Mouse (Mus musculus): ENCODE data around the gene Plgrkt.

Gene Plgrkt

DNA sequence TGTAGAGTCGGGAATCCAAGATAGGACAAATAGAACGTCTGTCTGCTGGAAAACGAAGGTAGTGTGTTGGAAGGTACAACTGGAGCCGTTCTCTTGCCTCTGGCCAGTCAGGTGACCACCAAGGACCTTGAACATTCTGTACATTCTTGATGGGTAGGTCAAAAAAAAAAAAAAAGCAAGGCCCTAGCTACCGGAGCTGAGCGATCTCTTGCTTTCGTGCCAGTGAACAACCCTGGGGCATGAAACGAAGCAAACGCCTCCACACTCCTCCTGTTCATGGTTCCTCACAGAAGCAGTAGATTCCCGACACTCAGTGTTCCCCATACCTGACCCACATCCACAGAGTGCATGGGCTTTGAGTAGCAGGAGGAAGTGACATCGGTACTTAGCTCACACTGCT is 10.9 kb downstream of the Plgrkt start:
- no peak for DNase-seq (ENCODE audit: extremely low spot score, low spot score)

DNA sequence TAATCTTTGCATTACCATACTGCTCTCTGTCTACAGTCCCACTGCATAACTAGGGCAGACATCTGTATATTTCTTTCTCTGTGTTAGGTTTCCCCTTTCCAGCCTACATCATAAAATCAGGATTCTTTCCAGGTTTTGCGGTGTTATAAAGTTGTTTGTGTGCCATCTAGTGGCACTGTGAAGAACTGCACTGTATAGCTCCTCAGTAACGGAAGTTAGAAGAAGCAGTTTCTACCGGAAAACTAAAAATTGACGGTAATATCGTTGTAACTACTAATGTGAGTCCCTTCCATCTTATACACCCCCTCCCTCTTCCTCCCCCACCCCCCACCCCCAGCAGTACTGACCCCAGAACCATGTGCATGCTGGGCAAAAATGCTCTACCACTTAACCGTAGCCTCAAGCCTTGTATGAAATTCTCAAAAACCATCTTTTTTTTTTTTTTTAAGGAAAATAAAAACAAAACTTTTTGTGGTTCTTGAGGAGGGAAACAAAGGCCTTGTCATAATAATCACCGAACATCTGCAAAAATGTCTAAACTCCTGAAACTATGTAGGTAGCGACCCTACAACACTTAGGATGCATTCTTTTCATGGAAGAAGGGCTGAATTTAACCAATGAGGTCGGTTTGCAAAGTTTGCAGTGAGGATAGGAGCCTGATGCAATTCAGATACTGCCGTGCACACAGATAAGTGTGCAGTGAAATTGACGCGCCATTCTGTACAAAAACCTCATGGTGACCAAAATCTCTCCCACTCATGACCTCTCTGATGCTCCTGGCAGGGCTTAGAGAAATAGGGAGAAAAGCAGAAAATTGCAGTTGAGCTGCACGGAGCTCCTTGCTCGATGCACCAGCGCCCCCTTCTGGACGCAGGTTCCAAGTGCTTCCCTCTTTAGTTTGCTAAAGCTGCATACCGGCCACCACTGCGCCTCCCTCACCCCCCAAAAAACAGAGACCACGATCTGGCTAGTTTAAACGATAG is 12.0 kb downstream of the Plgrkt start:
- DNase-seq (ENCODE audit: extremely low spot score, low spot score): peak; percentile 90

DNA sequence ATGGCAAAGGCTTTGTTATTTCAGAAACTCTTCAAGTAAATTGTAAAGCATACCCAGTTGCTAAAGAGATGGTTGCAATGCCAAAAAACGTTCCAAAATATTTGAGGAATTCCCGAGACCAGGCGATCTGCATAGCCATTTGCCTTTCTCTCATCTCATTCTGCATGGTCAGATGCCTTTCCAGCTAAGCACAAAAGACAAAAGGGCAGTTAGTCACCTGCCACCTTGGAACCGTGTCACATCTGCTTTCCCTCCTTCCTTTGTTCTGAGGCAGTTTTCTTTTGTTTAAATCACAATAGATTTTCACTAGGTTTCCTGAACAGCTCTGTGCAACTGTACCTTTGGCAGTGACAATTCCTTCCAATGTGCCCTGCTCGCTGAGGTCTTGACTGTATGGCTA is 16.2 kb downstream of the Plgrkt start:
- no peak for DNase-seq (ENCODE audit: extremely low spot score, low spot score)

DNA sequence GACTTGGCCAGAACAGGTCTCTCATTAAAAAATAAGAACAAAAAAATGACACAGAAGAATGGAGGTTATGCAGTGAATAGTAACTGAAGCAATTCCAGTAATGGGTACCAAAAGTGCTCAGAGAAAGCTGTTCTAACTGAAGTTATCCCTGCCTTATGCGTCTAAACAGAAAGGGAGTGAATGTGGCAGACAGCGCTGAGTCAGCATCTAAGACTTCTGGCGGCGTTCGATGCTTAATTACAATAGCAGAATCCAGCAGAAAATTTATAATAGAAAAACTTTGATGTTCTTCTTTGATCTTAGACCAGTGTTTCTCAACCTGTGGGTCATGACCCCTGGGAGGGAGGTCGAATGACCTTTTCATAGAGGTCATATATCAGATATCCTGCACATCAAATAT is 21.6 kb downstream of the Plgrkt start:
- no peak for DNase-seq (ENCODE audit: extremely low spot score, low spot score)

DNA sequence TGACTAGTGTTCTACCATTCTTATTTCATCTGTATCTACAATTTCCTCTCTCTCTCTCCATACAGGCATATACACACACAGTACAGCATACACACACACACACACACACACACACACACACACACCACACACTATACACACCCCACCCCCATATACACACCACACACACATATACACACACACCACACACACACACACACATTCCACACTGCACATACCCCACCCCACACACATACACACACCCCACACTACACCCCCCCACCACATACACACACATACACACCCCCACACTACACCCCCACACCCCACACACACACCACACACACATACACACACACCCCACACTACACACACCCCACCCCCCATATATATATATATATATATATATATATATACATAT is 22.3 kb downstream of the Plgrkt start:
- DNase-seq (ENCODE audit: extremely low spot score, low spot score): no peak

DNA sequence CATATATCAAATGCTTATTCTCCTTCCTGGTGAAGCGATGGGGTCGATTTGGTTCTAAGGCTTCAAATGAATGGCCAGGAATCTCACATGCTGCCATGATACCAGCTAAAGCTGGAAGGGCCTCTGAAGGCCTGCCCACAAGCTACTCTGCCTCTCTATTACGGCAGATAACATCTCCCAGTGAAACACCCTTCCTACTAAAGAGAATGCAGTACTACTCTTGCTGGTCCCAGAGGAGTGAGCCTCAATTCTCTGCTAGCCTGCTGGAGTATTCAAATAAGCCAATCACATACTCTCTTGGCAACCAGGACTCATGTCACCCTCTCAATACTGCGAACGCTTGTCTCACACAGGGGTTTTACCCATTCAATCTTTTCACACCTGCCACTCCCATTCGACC is 24.9 kb downstream of the Plgrkt start:
- no peak for DNase-seq (ENCODE audit: extremely low spot score, low spot score)

DNA sequence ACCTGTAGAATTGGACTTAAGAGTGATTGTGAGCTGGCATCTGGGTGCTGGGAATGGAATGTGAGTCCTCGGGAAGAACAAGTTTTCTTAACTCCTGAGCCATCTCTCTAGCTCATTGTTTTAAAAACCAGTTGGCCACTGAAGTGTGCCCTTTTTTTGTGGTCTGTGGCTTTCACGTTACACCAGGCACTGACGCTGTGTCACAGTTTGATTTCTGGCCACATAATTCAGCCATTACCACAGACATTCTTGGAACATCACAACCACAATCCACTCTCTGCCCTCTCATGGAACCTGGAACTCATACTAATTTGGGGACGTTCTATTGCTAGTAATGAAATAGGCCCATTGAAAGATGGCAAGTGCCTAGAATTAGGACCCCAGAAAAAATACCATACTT is 26.2 kb downstream of the Plgrkt start:
- DNase-seq (ENCODE audit: extremely low spot score, low spot score): no peak

DNA sequence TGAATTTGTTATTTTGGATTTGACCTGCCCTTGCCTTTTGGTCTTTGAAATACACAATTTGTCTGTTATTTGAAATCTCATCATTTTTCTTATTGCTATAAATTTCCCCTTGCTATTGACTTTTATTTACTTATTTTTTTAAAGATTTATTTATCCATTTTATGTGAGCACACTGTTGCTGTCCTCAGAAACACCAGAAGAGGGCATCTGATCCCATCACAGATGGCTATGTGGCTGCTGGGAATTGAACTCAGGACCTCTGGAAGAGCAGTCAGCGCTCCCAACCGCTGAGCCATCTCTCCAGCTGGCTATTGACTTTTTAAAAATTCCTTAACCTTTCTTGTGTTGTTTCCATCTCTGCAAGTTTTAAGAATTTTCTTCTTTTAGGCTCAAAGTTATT is 30.6 kb downstream of the Plgrkt start:
- DNase-seq (ENCODE audit: extremely low spot score, low spot score): no peak

DNA sequence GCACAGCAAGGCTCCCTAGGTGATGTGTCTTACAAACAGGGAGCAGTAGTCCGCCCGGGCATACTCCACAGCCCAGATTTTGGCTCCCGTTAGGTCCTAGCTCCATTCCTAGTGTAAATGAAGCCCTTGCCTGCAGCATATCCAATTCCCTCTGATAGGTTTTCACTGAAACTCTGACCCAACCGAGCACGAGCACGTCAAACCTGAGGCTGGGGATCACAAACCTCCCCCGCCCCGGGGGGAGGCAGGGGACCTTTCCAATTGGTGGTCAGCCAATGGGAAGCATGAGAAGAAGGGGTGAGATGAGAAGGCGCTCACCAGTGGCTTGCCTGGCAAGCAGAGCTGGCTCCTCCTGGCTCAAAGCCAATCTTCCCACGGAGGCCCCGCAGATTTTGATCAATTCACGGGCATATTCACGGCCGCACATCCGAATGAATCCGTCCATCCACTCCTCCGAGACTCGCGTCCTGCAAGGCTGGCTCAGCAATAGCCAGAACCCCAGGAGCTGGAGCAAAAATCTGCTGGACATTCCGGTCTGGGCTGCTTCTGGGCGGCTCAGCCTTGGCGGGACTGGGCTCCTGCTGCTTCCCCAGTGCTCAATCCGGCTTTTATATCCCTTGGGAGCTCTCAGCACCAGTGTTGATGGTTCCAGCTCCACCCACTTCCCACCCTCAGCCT is 33.0 kb downstream of the Plgrkt start, which contains the start of gene Rln1:
Gene Rln1, minus strand, starts transcription at position 603 of the 678 bp plus-strand sequence.
- DNase-seq (ENCODE audit: extremely low spot score, low spot score): peak; percentile 59

DNA sequence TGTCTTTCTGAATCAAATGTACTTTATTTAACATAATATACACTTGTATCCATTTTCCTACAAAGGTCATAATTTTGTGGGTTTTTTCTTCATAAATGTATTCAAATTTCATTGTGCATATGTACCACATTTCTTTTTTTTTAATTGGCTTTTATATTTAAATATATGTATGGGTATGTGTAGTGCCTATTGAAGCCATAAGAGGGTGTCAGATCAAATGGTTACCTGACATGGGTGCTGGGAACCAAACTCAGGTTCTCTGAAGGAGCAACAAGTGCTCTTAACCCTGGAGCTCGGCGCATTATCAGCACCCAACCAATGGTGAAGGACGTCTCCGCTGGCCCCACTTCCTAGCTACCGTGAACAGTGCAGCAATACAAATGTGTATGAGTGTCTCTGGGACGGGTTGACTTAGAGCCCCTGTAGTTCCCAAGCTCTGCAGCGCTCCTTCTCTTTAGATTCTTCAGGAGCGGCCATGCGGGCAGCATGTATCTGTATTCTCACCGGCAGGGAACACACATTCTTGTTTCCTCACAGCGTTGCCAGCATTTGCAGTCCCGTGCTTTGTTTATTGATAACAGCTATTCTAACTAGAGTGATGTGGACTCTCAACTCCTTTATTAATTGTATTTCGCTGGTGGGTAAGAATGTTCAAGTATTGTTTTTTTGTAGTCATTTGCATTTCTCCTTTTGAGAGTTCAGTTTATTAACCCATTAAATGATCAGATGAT is 40.2 kb downstream of the Plgrkt start:
- no peak for DNase-seq (ENCODE audit: extremely low spot score, low spot score)

DNA sequence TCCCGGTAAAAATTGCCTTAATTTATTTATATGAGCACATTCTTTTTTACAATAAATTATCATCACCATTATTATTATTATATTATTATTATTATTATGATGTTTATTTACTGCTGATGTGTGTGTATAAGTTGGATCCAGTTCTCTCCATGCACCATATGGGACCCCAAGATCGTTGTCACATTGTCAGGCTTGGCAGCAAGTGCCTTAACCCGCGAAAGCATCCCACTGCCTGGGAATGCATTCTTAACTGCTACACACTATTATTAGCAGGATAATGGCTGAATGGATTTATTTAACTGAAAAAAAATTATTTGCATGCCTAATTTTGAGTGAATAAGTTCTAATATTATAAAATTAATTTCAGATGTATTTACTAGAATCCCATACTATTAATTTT is 40.8 kb downstream of the Plgrkt start:
- no peak for DNase-seq (ENCODE audit: extremely low spot score, low spot score)

DNA sequence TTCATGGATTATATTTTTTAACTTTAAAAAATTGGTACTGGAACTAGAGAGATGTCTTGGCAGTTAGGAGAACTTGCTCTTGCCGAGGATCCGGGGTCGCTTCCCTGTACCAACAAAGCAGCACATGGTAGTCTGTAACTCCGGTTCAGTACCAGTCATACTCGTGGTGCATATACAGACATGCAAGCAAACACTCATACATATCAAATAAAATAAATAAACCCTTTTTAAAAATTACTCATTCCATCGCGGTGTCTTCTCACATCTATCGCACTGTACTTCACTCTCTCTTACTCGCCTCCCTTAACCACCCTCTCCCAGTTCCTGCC is 41.4 kb downstream of the Plgrkt start:
- DNase-seq (ENCODE audit: extremely low spot score, low spot score): no peak

DNA sequence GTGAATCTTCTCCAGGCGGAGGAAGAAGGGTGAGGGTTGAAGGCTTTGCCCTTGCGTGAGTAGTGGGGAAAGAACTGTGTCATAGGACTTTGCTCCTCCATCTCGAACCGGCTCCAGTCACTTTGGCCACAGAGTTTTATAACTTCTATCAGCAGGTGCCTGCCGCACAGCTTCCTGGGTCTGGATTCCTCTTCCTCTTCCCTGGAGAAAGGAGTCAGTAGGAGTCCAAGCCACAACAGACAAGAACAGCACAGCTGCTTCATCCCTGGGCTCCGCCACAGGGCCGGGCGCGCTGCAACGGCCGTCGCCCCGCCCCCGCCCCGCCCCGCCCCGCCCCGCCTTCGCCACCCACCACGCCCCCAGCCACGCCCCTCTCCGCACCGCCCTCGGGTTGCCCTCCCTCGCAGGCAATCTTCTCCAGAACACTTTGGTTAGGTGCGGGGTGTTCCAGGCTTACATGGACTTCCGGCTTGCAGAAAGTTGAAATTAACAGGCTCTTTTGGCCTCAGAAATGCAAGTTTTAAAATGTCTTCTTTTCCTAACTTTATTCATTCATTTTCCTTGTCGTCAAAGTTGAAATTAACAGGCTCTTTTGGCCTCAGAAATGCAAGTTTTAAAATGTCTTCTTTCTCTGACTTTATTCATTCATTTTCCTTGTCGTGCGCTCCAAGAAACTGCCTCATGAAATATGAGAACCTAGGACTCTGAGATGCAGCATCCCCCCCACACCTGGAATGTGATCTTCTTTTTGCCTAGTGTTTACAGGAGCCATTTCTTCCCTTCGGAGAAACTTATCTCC is 41.9 kb downstream of the Plgrkt start, which contains the start of gene Insl6:
Gene Insl6, minus strand, starts transcription at position 304 of the 799 bp plus-strand sequence.
- DNase-seq (ENCODE audit: extremely low spot score, low spot score): peak; percentile 84

DNA sequence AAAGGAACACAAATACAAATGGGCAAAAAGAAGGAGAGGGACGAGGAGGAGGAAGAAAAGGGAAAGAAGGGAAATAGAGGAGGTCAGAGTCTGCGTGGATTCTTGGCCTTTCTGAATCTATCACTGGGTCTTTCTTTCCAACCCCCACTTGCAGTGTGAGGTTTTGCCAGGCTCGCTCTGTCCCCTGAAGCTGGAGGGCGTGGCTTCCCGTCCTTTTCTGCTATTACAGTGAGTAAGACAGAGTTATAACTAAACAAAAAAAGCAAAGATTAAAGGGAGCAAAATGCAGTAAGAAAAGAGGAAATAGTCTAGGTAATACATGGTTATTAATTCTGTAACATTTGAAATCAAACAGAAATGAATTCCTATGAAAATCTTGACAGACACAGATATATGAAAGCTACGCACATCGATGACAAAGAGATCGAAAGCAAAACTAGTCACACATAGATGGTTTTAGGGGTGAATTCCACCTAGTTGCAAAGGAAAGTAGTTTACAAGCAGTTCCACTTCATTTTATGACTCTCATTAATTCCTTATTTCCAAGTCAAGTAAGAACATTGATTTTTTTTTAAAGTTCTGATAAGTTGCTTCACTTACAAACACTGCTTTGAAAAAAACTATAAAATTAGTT is 43.7 kb downstream of the Plgrkt start:
- DNase-seq (ENCODE audit: extremely low spot score, low spot score): no peak

DNA sequence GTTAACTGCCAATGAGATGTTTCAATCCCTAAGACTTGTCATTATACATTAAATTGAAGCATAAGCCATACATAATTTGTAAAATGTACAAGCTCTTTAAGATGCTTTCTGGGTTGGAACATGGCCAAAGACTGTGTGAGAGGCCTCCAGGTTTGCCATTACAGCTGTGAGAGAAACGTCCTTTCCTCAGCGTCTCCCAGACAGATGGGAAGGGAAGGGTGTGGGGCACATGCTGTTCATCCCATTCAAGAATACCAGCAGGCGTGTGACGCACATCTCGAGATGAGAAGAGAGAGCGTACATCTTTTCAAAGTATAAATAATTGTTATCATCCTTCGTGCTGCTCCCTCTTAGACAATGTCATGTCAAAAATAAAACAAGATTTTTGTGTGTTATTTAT is 54.5 kb downstream of the Plgrkt start:
- no peak for DNase-seq (ENCODE audit: extremely low spot score, low spot score)

DNA sequence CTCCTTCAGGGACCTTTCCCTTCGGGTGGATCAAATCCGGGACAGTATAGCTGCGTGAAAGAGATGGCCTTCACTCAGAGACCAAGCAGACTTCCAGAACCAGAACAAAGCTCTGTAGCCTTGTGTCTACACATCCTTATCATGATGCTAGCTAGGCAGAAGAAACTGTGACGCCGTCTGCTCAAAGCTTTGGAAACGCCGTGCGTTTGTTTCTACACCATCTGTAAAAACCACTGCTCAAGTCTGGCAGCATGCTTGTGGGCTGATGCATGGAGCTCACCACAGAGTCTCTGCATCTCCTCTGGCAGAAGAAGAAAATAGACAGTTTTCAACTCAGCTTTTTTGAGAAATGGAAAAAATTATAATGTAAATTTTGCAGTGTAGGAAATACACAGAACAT is 55.4 kb downstream of the Plgrkt start:
- DNase-seq (ENCODE audit: extremely low spot score, low spot score): no peak

DNA sequence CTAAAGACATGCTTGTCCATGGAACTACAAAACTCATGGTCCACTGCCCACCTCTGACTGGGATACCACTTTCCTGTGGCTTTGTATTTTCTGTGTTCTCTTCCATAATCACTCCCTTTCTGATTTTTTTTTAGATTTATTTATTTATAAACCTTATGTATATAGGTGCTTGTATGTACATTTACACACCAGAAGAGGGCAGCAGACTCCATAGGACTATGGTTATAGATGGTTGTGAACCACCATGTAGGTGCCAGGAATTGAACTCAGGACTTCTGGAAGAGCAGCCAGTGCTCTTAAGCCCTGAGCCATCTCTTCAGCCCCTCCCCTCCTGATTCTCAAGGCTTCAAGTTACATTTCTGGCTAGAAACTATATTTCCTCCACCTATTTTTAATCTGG is 58.4 kb downstream of the Plgrkt start:
- DNase-seq (ENCODE audit: extremely low spot score, low spot score): no peak

DNA sequence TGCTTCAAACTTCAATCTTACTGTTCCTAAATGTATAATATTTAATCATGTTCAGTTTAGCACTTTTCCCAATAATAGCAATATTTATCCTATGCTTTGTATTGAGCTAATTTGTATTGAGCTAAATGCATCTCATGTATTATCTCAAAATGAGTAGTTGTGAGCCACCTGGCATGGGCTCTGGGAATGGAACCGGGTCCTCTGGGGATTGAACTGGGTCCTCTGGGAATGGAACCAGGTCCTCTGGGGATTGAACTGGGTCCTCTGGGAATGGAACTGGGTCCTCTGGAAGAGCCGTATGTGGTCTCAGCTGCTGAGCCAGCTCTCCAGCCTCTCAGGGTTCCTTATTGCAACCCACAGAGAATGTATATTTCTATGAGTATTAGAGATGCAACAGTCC is 65.1 kb downstream of the Plgrkt start:
- no peak for DNase-seq (ENCODE audit: extremely low spot score, low spot score)

DNA sequence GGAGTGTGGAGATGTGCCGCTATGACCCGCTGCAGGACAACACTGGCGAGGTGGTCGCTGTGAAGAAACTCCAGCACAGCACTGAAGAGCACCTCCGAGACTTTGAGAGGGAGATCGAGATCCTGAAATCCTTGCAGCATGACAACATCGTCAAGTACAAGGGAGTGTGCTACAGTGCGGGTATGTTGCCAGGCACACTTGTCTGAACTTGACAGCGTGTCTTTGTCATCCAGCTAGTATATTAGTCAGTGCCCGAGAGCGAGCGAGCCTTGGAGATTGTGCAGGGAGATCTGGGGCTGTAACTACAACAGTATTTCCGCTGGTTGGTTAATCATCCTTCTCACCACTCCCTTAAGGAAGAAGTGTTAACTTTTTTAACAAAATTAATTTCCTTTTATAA is 66.3 kb downstream of the Plgrkt start:
- DNase-seq (ENCODE audit: extremely low spot score, low spot score): no peak

Data from neural tube, embryonic 10.5 days (tissue).